Mouse (Mus musculus): Measurements from ENCODE around the gene 1700034I23Rik.
"Not testable (repeated sequence)": the region's sequence is repeated elsewhere in the genome, so short reads cannot be mapped to it uniquely, and the experiment has no call there.

Gene 1700034I23Rik

GRCm38 (mm10) chr3:40902443-40902842 is at the start of gene 1700034I23Rik:
TSS of gene 1700034I23Rik (minus strand) at chr3:40902543.
- not testable (repeated sequence) for DNase-seq (ENCODE audit: low spot score)

DNA sequence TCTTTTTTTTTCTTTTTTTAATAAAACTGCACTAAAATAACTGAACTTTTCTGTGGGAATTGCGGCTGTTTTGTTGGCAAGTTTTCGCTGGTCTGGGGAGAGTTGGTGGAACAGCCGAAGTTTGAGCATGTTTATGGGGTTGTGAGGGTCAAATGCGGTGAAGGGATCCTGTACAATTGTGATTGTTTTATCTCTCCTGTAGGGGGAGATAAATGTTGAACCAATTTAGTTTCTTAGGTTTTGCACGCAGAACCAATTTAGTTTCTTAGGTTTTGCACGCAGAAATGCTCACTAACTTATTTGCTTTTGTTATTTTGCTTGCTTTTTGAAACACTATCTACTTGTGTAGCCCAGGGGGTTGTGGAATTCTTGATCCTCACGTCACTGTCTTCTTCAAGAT is 49.0 kb upstream of the 1700034I23Rik start:
- DNase-seq (ENCODE audit: low spot score), result no peak

DNA sequence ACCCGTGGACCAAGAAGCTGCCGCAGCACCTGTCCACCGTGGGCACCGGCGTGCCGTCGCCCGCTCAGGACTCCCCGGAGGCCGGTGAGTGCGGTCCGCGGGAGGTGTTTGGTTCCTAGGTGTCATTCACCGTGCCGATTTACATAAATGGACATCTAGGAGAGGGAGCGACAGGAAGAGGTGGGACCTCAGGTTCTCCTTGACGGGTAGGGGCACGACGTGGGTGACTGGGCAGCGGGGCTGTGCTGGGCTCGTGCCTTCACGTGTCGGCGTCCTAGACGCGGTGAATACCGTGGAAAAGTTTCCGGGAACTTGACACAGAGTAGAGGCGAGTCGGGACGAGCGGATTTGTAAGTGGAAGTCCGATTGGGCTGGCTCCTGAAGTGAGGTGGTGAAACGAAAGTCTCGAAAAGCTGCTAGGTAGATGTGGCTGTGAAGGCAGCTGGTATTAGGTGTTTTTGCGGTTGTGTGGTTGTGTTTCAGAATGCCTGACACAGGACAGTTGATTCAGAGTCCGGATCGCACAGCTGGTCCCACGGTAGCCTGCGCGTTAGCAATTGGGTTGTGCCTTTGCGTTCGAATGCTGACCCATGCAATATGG is 48.4 kb upstream of the 1700034I23Rik start:
- peak; percentile 55 for DNase-seq (ENCODE audit: low spot score)

DNA sequence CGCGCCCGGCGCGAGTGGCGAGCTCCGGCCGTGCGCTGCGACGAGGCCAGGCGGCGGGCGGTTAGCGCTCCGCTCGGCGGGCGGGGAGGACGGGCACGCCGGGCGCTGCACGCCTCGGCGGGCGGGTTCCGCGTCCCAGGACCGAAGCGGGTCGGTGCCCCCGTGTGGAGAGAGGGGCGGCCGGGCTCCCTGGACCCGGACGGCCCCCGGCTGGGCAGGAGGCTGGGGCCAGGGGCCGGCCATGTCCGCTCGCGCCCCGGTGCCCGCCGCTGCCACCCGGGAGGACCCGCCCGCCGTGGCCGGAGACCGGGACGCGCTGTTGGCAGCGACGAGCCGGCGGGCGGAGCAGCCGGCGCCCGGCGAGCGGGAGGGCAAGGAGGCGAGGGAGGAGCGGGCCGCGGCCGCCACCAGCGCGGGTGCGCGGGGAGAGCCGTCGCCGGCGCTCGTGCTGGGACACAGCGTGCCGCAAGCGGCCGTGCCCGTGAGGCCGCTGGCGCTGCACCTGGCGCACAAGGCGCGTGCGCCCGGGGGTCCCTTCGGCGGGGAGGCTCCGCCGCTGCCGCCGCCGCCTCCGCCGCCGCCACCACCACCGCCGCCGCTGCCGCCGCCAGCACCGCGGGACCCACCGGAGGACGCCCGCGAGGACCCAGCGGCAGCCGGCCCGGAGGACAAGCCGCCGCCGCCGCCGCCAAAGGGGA is 47.7 kb upstream of the 1700034I23Rik start:
- peak; percentile 37 for DNase-seq (ENCODE audit: low spot score)

DNA sequence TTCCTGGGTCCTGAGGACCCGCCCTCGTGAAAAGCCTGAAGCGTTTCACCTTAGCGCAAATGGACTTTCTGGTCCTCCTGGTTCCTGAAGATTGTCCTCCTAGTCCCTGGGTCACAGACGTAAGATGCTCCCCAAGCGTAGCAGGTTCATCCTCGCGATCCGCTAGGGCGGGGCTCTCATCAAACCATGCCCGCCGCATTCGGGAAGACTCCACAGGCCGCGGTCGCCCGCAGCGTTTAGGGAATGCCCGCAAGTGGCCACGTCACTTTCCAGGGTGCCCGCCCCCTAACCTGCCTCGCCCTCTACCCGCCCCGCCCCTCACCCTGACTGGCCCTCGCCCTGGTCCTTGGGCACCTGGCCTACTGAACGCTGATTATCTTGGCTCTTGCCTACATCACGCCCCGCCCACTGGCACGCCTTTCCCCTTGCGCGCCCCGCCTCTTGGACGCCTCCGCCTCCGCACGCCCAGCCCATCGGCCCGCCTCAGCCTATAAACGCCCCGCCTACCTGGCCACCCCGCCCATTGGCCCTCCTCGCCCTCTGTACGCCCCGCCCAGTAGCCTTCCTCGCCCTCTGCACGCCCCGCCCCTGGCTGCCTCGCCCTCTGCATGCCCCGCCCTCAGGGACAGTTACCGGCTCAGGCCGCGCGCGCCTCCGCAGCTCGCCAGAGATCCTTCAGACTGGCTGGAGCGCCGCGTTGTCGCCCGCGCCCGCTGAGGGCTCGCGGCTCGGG is 47.0 kb upstream of the 1700034I23Rik start, which contains the start of gene Larp1b:
Gene Larp1b, plus strand, starts transcription at position 659 of the 733 bp plus-strand sequence.
- DNase-seq (ENCODE audit: low spot score), result peak; percentile 100

GRCm38 (mm10) chr3:40939019-40939418 is 36.7 kb upstream of the 1700034I23Rik start:
- no peak for DNase-seq (ENCODE audit: low spot score)

DNA sequence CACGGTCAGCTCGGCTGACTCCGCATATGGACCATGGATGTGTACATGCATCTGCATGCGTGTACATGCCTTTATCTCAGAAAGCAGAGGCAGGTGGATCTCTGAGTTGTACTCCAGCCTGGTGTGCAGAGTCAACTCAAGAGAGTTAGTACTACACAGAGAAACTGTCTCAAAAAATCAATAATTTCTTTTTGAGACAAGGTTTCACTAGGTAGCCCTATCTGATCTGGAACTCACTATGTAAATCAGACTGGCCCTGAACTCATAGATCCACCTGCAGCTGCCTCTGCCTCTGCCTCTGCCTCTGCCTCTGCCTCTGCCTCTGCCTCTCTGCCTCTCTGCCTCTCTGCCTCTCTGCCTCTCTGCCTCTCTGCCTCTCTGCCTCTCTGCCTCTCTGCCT is 36.2 kb upstream of the 1700034I23Rik start:
- no peak for DNase-seq (ENCODE audit: low spot score)

DNA sequence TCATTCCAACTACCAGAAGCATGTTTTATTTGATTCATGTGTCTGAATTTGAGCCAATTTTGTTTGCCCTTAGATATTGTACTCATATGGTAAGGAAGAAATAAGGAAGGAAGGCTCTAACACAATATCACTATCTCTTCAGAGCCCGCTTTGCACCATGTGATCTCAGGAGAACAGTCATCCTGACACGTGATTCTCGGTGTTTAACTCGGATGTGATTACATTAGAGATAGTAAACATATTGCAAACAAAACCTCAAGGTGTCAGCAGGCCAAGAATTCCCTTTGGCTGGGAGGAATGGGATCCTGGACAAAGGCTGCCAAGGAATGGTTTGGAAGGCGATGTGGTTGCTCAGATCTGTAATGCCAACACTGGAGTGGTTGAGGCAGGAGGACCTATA is 35.8 kb upstream of the 1700034I23Rik start:
- no peak for DNase-seq (ENCODE audit: low spot score)

GRCm38 (mm10) chr3:40894336-40894735 is 8.0 kb downstream of the 1700034I23Rik start:
- DNase-seq (ENCODE audit: low spot score), result peak; percentile 10

DNA sequence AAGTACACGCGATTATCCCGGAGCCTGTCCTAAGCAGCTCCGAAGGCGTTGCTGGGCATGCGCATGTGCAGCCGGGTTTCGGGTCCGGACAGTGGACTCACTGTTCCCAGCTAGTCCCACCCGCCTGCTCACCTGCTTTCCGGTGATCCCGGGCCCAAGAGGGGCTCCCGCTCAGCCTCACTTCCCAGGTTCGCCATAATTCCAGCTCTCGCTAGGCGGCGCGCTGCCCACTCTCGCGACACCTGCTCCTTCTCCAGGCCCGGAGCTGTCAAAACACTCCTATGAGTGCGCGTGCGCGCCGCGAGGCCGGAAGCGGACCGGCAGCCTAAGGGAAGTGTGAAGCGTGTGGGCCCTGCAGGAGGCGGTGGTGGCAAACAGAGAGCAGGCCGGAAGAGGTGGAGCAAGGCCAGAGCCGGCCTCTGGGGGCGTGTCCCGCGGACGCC is 8.5 kb downstream of the 1700034I23Rik start:
- peak; percentile 98 for DNase-seq (ENCODE audit: low spot score)

DNA sequence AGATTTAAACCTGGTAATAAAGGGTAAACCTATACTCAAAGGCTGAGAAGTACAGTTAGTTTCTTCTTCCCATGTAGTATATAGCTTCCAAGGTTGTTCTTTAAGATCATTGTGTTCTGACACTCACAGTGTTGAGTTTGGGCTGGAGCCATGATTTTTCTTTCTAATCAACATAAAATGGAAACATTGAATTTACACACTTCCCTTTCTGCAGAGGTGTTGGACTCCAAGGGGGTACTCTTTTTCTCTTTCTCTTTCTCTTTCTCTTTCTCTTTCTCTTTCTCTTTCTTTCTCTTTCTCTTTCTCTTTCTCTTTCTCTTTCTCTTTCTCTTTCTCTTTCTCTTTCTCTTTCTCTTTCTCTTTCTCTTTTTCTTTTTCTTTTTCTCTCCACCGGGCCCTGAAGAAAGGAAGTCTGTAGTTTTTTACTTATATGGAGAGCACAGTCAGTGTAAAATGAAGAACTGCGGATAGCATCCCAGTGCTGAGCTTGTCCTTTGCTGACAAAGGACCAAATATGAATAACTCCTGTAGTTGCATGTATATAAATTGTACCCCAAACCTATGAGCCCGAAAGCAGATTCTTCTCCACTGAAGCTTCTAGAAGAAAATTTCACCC is 49.1 kb downstream of the 1700034I23Rik start:
- not testable (repeated sequence) for DNase-seq (ENCODE audit: low spot score)
